Mouse (Mus musculus) fibroblast of lung, adult 2 months (primary cell): ENCODE data around the gene Reep3.

Experiments used
- DNase-seq: peaks from one replicate; pipeline ENCODE4 v3.0.0-alpha.2; 2011; ENCODE audit warnings: low read depth

The Reep3 gene

DNA sequence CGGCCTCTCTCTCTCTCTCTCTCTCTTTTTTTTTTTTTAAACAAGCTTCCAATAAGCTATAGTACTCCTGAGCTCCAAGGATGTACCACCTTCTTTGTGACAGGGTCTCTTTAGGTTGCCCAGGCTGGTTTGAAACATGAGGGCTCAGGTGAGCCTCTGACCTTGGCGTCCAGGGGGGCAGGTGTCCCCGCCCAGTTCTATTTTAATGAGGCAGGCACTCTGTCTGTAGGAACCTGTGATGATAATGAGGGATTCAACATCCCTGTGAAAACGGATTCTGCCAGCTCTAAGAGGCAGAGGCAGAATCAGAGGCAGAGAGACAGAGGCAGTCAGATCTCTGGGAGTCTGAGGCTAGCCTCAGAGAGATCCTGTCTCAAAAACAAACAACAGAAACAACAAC is 14.2 kb downstream of the Reep3 start:
- DNase-seq: no peak

DNA sequence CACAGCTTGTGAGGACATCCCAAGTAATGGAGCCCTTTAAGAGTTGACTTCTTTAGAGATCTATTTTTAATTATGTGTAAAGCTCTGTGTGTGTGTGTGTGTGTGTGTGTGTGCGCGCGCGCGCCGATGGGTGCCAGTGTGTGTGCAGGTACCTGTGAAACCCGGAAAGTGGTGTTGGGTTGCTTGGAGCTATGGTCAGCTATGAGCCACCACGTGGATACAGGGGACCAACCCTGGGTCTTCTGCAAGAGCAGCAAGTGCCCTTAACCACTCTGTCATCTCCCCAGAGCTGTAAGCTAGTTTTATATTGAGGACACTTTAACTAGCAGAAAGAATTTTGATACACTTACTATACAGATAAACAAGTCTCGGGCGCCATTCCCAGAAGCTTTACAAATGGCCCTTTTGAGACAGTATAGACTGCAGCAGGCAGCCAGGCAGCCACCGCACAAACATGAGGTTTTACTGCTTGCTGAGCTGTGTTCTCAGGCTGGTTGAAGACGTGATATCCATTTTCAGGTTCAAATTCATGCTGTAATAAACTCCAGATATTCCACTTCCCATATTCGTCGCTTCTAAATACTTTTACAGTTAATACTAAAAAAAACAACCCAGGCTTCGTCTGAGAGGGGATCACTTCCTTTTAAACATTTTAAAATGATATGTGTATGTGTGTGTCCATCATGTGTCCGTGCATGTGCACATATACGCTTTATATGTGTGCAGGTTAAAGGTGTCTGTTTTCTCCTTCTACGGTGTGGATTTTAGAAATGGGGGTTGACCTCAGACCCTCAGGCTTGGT is 15.3 kb downstream of the Reep3 start:
- DNase-seq: no peak

DNA sequence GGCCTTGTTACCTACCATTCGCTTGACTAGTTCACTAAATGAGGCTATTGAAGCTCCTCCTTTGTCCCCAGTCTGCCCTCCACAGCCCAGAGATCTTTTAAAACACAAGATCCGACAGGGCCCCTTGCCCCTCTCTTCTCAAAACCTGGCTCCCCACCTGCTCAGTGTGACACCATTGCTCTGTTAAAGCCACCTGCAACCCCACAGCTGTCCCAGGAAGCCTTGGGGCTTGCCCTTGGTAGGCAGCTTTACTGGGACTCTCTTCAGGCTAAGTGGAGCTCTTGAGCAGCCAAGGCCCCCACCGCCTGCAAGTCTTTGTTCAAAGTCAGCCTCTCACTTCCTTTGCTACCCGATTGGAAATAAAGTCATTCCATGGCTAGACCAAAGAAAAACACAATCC is 17.7 kb downstream of the Reep3 start:
- DNase-seq: no peak

DNA sequence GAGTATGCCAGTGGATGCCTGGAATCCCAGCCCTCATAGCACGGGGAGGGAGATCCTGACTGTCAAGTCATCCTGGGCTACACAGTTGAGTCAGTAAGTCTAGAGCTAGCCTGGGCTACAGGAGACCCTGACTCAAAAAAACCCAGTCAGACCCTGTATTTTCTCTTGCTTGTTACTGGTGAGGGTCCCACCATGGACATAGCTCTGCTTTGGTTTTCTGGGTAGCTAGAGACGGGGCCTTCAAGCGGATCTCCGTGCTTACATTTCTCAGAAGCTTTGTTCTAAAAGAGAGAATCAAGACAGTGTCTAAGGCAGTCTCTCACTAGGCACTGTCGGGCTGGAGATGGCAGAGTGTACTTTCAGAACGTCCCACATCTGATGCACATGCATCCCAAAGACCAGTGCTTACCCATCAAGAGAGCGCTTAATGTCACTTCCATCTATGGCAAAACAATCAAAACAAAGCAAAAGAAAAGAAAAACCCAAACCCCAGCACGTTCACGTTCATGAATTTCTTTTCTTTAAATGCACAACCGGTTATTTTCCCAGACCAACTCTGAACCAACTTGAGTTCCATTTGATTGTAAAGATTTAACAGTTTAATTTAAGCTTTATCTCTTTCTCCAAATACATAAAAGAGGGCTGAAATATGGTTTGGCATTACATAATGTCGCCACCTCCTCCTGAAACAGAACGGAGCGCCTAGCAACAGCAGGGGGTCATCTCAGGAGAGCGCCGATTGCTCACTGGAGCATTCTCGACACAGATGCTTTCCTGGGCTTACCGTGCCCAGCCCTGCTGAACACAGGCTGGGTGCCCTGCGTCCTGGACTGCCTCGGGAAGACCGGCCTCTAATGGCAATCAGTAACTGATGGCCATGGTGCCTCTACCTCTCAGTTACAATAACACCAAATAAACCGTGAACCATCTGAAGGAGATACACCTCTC is 20.5 kb downstream of the Reep3 start:
- DNase-seq: no peak

DNA sequence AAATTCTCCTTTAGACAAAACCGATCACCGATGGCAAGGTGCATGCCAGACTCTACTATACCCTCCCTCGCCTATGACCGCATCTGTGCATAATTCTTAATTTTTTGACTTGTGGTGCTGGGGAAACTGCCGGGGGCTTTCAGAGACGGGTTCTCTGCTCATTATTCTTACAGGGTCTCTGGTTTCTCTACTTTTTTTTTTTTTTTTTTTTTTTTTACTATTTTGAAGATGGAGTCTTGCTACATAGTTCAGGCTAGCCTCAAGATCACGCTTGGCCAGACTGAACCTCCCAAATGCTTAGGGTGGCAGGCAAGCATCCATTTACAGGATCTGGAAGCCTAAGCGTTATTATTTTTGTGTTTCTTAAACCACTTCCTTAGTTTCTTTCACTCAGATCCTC is 23.2 kb downstream of the Reep3 start:
- DNase-seq: no peak

DNA sequence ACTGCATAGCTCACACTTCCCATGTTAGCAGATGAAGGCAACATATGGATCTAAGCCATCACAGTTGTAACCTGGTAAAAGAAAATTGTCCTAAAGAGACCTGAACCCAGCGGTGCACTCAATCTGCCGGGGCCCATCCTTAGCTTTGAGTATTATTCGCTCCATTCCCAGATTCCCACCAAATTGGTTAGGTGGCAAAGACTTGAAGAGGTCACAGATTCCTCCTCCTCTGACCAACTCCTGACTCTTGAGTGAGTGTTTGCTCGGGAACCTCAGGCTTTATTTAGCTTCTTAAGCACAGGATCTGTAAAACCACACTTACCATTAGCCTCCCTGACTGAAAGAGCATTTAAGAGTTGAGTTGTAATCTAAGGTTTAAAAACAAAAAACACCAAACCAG is 24.1 kb downstream of the Reep3 start:
- DNase-seq: no peak

DNA sequence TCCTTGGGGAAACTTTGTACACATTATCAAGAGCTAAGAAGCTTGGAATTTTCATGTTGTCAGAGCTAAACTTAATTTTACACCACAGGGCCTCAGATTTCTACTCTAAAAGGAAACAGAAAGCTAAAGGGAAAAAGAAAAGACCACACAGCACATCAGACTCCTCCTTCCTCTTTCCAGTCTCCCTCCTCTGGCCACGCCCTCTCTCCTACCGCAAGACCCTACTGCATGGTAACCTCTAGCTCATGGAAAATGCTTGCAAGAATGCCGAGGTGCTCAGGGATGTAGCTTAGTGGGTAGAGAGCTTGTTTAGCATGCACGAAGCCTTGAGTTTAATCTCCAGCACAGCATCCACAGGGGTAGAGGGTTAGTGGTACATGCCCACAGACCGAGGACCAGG is 24.9 kb downstream of the Reep3 start:
- no peak for DNase-seq

DNA sequence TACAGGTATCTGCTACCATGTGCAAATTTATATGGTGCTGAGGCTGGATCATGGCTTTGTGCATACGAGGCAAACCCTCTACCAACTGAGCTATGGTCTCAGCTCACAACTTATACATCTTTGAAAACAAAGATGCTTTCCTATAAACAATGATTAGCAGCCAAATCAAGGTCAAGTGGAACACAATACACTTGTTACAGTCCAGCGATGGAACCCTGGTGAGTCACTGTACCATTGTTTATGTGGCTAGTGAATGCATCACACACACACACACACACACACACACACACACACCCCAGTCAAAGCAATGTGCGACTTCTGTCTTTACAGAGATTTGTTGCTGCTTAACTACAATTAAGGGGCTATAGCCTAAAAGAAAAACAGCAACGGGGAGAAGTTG is 25.4 kb downstream of the Reep3 start:
- DNase-seq: no peak

DNA sequence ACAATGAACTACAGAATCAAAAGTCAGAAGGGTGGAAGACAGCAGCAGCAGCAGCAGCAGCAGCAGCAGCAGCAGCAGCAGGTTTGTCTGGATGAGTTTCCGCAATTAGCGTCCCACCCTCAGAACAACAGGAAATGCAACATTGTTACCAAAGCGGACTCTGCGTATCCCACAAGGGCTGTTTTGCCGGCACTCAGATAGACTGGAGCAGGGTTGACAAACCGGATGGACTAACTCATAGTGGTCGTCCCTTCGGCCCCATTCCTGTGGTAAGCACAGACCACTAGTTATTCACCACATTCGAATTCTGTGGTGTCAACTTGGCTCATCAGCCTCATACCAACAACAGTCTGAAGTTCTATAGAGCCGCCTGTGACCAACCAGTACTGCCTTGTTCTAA is 27.7 kb downstream of the Reep3 start:
- DNase-seq: no peak

DNA sequence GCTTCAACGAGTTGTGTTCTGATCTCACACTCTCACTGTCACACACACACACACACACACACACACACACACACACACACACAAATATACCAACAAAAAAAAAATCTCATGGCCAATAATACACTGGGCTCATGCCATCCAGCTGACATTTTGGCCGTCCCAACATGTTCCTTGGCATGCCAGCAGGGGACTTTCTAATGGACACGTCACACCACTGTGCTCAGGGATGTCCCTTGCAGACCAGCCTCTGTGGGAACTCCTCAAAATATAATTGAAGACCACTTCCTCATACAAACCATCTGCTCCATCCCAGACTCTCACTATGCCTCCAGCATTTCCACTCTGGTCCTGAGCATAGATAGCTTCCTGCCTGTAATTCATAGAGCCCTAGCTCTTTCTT is 30.3 kb downstream of the Reep3 start:
- no peak for DNase-seq

DNA sequence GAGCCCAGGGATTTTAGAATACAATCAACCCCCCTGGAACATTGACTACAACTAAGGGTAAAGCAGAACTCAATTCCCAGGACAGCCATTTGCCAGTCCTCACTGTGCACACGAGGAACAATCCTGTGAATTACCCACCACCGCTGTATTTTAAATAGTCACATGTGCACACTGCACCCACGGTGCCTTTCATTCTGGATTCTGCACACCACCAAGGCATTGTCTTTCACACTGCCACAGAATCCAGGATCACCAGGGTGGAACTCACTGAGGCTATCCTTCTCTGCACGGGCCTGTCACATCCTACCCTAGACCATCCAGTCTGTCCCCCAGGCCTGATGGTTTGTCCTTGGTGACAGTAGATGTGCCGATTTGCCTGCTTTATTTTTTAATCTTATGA is 30.8 kb downstream of the Reep3 start:
- no peak for DNase-seq

DNA sequence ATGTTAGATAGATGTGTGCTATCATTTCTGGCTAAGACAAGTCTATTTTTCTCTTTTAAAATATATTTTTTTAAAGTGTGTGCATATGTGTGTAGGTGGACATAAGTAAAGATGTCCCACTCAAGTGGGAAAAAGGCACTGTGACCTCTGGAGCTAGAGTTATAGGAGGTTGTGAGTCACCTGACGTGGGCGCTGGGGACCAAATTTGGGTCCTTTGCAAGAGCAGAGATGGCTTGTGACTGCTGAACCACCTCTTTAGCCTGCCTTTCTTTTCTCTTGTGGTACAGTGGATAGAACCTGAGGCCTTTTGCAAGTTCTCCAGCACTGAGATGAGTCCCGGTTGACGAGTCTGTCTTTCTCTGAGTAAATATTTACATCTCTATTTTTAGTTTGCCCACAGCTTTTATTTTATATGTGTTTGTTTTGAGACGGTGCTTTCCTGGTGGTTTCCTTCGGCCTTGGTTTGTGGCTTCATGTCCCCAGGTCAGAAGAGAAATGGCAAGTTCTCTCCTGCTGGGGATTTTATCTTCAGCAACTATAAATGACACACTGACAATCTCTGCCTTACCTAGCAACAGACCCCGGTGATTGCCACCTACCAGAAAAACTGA is 31.4 kb downstream of the Reep3 start:
- DNase-seq: no peak

DNA sequence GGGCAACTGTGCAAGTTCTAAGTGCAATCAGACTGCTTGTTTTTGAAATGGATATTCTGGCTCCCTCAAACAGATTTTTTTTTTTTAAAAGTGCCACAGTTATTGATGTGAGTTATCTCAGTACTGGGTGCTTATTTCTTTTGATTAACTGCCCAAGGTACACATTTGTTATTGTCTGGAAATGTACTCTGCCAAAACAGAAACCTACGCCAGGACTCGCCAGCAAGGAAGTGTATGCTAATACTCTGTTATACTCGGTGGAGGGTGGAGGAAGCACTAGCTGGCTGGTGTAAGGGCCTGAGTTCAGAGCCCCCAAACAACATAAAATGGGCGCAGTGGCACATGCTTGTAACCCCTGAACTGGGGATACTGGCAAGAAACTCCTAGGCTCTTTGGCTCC is 34.9 kb downstream of the Reep3 start:
- DNase-seq: no peak

DNA sequence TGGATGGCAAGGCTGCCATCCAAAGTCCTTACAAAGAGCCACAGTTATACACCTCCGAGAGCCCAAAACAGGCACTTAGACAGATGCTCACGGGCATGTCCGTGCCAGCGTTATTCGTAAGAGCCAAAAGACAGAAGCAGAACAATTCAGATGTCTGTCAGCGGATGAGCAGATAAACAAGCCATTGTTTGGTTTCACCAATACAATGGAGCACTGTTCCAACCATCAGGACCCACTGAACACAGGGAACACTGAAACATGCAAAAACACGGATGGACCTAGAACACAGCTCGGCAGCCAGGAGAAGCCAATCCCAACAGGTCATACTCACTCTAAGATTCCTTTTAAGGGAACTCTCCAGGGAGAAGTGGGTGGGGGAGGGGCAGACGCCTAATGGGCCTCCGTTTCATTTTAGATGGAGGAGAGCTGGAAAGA is 35.4 kb downstream of the Reep3 start:
- no peak for DNase-seq

DNA sequence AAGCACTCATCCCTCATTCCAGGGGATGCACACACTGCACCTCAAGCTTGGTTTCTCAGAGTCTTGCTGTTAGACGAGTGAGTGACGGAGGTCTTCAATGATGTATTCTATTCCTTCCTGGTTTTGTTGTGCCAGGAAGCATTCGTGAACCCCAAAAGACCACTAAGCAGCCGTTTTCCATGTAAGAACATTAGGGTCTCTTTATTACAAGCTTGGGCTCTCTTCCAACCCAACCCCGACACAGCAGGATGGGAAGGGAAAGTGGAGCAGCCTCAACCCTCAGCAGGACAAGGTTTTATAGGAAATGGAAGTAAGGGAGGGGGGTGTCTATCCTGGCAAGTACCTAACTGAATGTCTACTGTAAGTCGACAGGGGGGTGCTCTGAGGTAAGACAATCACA is 38.0 kb downstream of the Reep3 start:
- no peak for DNase-seq

DNA sequence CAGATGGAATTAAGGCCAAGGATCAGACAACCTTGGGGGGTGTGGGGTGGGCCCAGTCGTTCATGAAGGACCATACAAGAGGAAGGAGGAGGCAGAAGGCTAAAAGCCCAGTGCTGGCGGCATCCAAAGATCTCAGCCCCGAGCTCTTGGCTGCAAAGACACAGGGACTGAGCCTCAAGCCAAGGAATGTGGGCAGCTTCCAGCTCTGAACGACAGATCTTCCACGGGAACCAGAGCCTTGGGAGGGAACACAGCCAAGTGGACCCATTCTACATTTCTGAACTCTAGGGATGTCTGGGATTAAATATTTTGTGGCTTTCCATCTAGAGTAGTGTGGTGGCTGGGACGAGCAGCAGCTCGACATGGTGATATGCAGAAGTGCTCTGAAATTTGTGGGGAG is 38.4 kb downstream of the Reep3 start:
- no peak for DNase-seq

DNA sequence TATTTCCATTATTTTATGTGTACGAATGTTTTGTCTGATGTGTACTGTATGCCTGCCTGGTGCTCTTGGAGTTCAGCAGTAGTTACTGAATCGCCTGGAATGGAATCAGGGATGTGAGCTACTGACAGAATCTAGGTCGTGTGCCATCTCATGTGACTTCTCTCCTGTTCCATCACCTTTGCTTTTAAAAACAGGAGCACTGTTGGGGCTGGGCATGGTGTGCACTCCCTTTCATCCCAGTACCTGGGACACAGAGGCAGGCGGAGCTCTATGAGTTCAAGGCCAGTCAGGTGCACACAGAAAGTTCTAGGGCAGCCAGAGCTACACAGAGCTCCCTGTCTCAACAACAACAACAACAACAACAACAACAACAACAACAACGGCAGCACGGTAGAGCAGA is 39.0 kb downstream of the Reep3 start:
- DNase-seq: no peak

DNA sequence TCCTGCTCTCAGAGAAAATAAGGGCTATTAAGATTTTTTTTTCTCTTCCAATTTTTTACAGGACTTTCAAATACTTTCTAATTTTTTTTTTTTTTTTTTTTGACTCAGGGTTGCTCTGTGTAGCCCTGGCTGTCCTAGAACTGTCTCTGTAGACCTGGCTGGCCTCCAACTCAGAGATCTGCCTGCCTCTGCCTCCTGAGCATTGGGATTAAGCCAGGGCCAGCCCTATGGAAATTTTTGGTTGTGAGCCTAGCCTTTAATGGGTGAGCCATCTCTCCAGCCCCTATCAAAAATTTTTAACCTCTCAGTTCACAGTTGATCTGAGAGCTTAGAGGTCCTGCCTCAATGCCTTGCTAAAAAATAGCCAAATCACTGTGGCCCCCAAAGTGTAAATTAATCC is 39.5 kb downstream of the Reep3 start:
- DNase-seq: no peak

DNA sequence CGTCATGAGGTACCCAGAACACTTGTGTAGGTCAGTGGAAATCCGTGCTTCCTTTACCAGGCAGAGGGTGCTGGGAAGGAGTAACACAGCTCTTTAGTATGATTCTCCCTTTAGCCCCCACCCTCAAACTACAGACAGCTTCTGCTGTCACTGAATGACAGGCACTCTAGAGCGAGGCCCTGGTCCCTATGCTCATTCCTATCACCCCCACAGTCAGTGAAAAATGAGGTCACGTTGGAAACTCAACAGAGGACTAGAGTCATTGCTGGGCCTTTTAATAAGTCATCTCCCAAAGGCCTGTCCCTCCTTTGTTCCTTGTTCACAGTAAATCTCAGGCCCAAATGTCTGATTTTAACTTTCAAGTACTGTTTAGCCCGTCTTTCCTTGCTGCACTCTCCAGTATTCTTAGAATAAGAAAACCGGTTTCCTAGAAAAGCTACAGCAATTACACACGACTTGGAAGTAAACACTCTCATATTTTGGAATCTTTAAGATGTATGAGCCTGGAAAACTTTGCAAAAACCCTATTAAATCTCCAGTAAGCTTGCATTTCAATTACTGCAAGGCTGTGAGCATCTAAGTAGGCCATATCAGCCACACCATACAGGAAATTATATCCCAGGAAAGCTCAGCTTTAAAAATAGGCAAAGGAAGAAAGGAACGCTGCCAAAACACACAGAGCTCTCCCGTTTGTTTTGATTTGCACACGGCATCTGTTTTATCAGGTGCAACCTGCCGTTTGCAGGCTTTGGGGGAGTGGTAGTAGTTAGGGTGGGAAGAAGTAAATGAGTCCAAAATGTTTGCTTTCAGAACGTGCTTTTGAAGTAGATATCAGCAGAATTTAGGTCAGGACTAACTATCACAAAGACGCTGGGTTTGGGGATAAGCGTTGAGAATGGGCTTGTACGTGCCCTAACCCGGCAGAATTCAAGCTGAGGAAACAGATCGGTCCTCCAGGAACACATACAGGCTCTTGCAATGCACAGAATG is 40.6 kb downstream of the Reep3 start:
- DNase-seq: no peak

DNA sequence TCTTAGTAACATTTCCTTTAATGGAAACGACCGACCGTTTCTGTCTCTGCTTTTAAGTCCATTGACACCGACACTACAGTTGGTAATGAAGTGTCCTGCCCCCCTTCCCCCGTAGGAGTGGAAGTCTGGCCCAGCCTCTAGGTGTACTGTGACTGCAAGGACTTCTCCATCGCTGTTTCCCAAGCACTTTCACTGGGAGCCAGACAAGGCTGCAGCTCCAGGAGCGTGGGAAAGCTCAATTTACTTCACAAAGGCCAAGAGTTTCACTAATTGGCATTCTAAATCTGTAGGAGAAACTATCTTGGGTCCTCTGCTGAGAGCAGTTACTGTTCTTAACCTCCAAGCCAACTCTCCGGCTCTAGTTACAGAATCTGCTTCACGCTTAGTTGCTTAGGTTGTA is 43.3 kb downstream of the Reep3 start:
- DNase-seq: no peak

DNA sequence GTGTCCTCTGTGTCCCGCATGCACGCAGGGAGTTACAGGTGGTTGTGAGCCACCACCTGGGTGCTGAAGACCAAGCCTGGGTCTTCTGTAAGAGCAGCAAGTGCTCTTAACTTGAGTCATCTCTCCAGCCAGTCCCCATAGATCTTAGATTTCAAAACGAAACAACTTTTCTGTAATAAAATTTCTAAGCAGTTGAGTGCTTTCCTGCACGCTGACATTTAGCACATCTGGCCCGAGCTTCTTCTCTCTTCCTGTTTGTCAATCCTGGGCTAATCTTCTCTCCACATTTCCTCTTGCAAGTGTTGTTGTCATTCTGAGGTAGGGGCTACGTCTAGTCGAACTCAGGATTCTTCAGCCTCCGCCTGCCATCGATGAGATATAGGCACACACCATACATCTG is 44.3 kb downstream of the Reep3 start:
- no peak for DNase-seq

DNA sequence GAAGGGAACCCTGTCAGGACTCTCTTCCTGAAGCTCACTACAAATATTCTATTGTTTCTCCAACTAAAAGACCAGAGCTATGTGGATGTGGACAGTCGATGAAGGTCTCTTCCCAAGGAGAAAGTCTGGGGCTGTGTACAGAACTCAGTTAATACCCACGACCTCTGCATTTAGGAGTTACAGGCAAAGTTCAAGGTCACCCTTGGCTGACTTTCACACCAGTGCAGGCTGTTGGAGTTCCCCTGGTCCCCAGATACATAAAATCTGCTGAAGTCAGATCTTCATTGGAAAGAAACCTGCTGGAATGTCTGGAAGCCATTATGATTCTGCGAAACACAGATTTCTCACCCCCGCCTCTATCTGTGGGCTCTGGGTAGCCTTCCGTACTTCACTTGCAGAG is 45.3 kb downstream of the Reep3 start:
- DNase-seq: no peak
